Mouse (Mus musculus) small intestine, adult 2 months (tissue): ENCODE results near the gene Casp7.

ENCODE experiments used
- CTCF ChIP-seq: fragments of 200-500 bp; IDR thresholded peaks from 2 replicates; pipeline ENCODE4 v1.5.1; 2012; ENCODE audit warnings: low read depth, mild to moderate bottlenecking, control low read depth, inconsistent platforms, low read length, moderate library complexity, mixed read lengths; ENCODE audit not compliant: insufficient replicate concordance, insufficient read length; ENCODE audit errors: extremely low read depth
- POLR2A ChIP-seq: fragments of 200-500 bp; IDR thresholded peaks from 2 replicates; pipeline ENCODE4 v1.6.1; 2012; ENCODE audit warnings: low read depth, mild to moderate bottlenecking, control low read depth, inconsistent platforms, low read length, moderate library complexity

DNA sequence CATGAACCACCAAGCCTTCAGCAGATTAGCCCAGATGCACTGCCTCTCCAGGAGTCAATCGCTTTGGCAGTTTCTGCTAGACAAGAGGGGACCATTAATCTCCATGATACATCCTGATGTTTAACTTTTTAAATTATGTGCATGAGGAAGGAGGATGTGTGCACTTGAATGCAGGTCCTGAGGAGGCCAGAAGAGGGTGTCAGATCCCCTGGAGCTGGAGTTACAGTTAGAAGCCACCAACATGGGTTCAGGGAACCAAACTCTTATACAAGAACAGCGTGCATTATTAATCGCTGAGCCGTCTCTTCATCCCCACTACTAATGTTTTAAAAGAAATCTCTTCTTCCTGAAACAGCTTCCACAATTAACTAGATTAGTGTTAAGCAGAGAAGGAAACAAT lies 51.9 kb downstream of the Casp7 start:
- no peak for TF ChIP-seq POLR2A
- no peak for TF ChIP-seq CTCF
